ENCODE assay signal across 8 mouse cellular contexts in the genomic region with DNA sequence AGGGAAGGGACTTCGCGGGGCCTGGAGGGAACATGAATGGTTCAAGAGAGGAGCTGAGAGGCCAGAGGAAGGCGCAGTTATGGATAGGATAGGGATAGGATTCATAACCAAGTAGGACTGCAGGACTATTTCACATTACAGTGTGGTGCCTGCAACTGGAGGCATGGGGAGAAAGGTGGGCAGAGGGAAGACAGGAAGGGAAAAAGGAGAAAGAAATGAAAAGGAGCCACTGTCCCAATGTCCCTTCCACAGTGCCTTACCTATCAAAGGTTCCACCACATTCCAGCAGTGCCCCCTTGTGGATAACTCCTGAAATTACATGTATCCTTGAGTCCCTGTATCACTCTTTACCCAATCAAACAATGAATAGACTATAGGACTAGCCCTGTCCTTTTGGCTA.
DNase-seq lines count a peak whose midpoint lies in the region; ATAC-seq lines count a peak whose summit lies in the region.

No protein-coding gene starts in this region.

- no peaks in the 10 kb centered on the region for H3K27me3 ChIP-seq in hindbrain, embryonic 13.5 days
- no peaks in the 10 kb centered on the region for H3K27me3 ChIP-seq in midbrain, embryonic 11.5 days (ENCODE audit: control insufficient read depth, insufficient read depth, low read length)

- no peak overlapping the region for H3K9ac ChIP-seq in hindbrain, embryonic 13.5 days
- no peak overlapping the region for H3K9ac ChIP-seq in midbrain, embryonic 11.5 days (ENCODE audit: low read length)

- H3K27ac ChIP-seq in hindbrain, embryonic 13.5 days, result no peak overlapping the region
- no peak overlapping the region for H3K27ac ChIP-seq in midbrain, embryonic 11.5 days (ENCODE audit: low read depth, low read length)

- H3K9me3 ChIP-seq in hindbrain, embryonic 13.5 days, result no peaks in the 10 kb centered on the region
- H3K9me3 ChIP-seq in midbrain, embryonic 11.5 days (ENCODE audit: control insufficient read depth, low read length), result no peaks in the 10 kb centered on the region

- DNase-seq in left cerebral cortex, adult 18-20 months (ENCODE audit: low spot score in 2 of 2), result peak; percentile 44 to 65
- no peak for DNase-seq in left cerebral cortex, adult 8-10 months (ENCODE audit: low spot score in 2 of 2)
- DNase-seq in embryo, embryonic 9.5 days (ENCODE audit: extremely low spot score), result peak; percentile 62
- DNase-seq in left cerebral cortex, postnatal 36 days (ENCODE audit: low spot score in 2 of 2), result peak; percentile 25 to 29
- DNase-seq in midbrain, embryonic 11.5 days (ENCODE audit: low spot score, missing footprints), result peak; percentile 94
- peak; percentile 52 for DNase-seq in telencephalon, adult 2 months (ENCODE audit: low read depth, low spot score)

- H3K4me1 ChIP-seq in hindbrain, embryonic 13.5 days (replicated peaks), result no peaks in the 10 kb centered on the region
- no peaks in the 10 kb centered on the region for H3K4me1 ChIP-seq in midbrain, embryonic 11.5 days (ENCODE audit: control insufficient read depth, insufficient read depth, low read length)

- H3K4me3 ChIP-seq in hindbrain, embryonic 13.5 days, result no peak overlapping the region
- no peak overlapping the region for H3K4me3 ChIP-seq in midbrain, embryonic 11.5 days (ENCODE audit: low read depth, low read length)

- H3K36me3 ChIP-seq in hindbrain, embryonic 13.5 days, result no peaks in the 10 kb centered on the region
- no peaks in the 10 kb centered on the region for H3K36me3 ChIP-seq in midbrain, embryonic 11.5 days (ENCODE audit: control insufficient read depth, insufficient read depth, low read length)

- WGBS in hindbrain, embryonic 13.5 days, result 96% methylated on average over 3 of the region's 3 CpGs
- 95% methylated on average over 3 of the region's 3 CpGs for WGBS in midbrain, embryonic 11.5 days

- peak; percentile 85 for ATAC-seq in activated CD4-positive, CD25-positive, alpha-beta regulatory T cell, adult 4 months
- peak; percentile 83 for ATAC-seq in hindbrain, embryonic 13.5 days (ENCODE audit: low FRiP score)
- ATAC-seq in midbrain, embryonic 11.5 days (ENCODE audit: low FRiP score), result peak; percentile 87

- H3K4me2 ChIP-seq in hindbrain, embryonic 13.5 days, result no peak overlapping the region
- no peak overlapping the region for H3K4me2 ChIP-seq in midbrain, embryonic 11.5 days

- intact Hi-C loops in left cerebral cortex, postnatal 36 days (cut with DNase I), result loop anchor here (2.0 to 10.0 kb wide), 2 partner anchors 309 to 983 kb away; no protein-coding TSS in a partner anchor

Comparison
In these comparisons a context has a peak if more than half of its experiments do, and no peak if none do; other contexts are left out.
1. DNase-seq: peak in left cerebral cortex, adult 18-20 months (2 of 2), embryo, embryonic 9.5 days (single experiment), left cerebral cortex, postnatal 36 days (2 of 2), midbrain, embryonic 11.5 days (single experiment) and telencephalon, adult 2 months (single experiment); none in left cerebral cortex, adult 8-10 months (0 of 2).
2. Peak in every context shown above with its lines, with median percentiles within 50 percentile points of each other: ATAC-seq.